Mouse (Mus musculus): ENCODE measurements around the gene Eif3k. TPM values are rescaled to one million over a fixed set of nuclear protein-coding genes. Genes with fewer than 3 reads are reported as not detected.

The Eif3k gene
- polyA plus RNA-seq, 1 experiment from 2014 or later: 316 TPM

DNA sequence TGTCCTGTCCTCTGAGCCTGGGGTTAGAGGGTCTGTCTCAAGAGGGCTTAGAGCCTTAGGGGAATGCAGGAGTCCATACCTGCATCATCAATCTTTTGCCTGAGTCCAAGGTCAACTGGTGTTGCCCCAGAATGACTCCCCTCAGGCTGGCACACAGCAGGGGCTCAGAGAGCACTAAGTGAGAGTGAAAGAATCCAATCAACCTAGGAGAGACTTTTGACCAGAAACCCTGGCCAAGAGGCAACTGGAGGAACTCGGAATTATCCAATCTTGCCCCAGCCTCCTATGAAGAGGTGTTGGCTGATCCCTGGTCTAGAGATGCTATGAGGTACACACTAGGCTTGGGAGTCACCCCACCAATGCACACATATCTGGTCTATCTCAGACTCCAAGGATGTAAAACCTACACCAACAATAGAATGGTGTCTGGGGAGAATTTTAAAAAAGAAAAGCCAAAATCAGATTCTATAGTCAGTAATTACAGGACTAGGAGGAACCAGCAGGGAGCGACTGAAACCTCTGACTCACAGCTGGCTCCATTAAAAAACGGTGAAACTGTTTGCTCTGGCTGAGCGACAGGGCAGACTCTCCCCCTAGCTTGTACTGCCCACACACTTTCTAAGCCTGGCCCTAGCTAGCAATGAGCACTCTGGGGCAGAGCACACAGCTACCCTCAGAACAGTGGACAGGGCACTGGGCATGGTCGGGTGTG lies 51.2 kb downstream of the Eif3k start:
- Histone ChIP-seq H3K4me2 (ENCODE audit: low read depth, low read length) (no peak overlapping the region), H3K4me1 (ENCODE audit: control insufficient read depth, insufficient read depth, low read length) (peaks cover 7% of the 10 kb centered on the region; the same call in 1 of the 2 replicates), H3K27me3 (ENCODE audit: control insufficient read depth, insufficient read depth, low read length) (no peaks in the 10 kb centered on the region), H3K4me3 (ENCODE audit: low read depth, low read length) (no peak overlapping the region), H3K36me3 (ENCODE audit: control insufficient read depth, insufficient read depth, low read length) (no peaks in the 10 kb centered on the region), H3K9me3 (ENCODE audit: control insufficient read depth, low read length) (no peaks in the 10 kb centered on the region), H3K27ac (ENCODE audit: low read depth, low read length) (no peak overlapping the region), H3K9ac (replicated peaks; ENCODE audit: low read depth, low read length) (no peak overlapping the region)
- ATAC-seq (ENCODE audit: low read depth): no peak
- 62% methylated on average over 5 of the region's 5 CpGs for WGBS

DNA sequence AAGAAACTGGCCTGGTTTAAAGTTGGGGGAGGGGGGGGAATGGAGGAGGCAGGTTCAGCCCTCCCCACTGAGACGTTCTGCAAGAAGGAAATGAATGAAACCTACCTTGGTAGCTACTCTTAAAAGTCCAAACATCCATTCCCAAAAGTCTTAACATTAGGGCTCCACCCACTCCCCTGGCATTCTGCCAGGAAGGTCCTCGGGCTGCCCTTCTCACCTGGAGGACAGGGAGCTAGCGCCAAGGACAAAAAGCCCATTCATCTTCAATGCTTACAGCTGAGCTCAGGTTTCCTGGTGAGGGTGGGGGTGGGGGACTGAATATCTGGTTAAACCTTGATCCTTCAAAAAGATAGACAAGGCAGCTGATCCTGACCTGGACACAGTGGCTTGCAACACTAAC lies 52.3 kb downstream of the Eif3k start:
- ATAC-seq (ENCODE audit: low read depth): no peak
- 66% methylated on average over 3 of the region's 3 CpGs for WGBS

DNA sequence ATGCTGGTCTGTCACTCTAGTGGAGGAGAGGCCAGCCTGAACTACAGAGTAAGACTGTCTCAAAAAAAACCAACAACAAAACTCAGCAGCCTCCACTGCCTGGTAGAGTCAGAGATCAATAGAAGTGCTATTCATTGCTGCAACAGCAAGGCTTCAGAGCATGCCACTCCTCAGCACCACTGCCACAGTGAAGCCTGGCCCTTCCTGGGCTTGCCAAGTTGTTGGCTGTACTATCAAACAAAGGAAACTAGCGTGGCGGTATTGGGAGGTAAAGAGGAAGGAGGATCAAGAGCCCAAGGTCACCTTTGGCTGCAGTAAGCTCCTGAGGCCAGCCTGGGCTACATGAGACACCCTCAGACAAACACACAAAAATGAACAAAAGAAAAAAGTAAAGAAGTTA lies 55.5 kb downstream of the Eif3k start:
- Histone ChIP-seq H3K4me1 (ENCODE audit: control insufficient read depth, insufficient read depth, low read length) (peaks cover 35% of the 10 kb centered on the region), H3K9me3 (ENCODE audit: control insufficient read depth, low read length) (no peaks in the 10 kb centered on the region), H3K9ac (replicated peaks; ENCODE audit: low read depth, low read length) (no peak overlapping the region), H3K27ac (ENCODE audit: low read depth, low read length) (no peak overlapping the region; the same call in 1 of the 2 replicates), H3K36me3 (ENCODE audit: control insufficient read depth, insufficient read depth, low read length) (no peaks in the 10 kb centered on the region), H3K27me3 (ENCODE audit: control insufficient read depth, insufficient read depth, low read length) (no peaks in the 10 kb centered on the region), H3K4me3 (ENCODE audit: low read depth, low read length) (no peak overlapping the region), H3K4me2 (ENCODE audit: low read depth, low read length) (no peak overlapping the region)
- no peak for ATAC-seq (ENCODE audit: low read depth)
- WGBS: 71% methylated on average over 2 of the region's 2 CpGs

More for the DNA sequence above, 52.3 kb downstream of the Eif3k start:
- H3K27ac ChIP-seq (ENCODE audit: low read depth, low read length): no peak overlapping the region
- H3K4me3 ChIP-seq (ENCODE audit: low read depth, low read length): no peak overlapping the region
- no peak overlapping the region for H3K9ac ChIP-seq (replicated peaks; ENCODE audit: low read depth, low read length)
- H3K4me1 ChIP-seq (ENCODE audit: control insufficient read depth, insufficient read depth, low read length): peaks cover 17% of the 10 kb centered on the region
- no peaks in the 10 kb centered on the region for H3K36me3 ChIP-seq (ENCODE audit: control insufficient read depth, insufficient read depth, low read length)
- no peaks in the 10 kb centered on the region for H3K27me3 ChIP-seq (ENCODE audit: control insufficient read depth, insufficient read depth, low read length)
- no peak overlapping the region for H3K4me2 ChIP-seq (ENCODE audit: low read depth, low read length)
- no peaks in the 10 kb centered on the region for H3K9me3 ChIP-seq (ENCODE audit: control insufficient read depth, low read length)

DNA sequence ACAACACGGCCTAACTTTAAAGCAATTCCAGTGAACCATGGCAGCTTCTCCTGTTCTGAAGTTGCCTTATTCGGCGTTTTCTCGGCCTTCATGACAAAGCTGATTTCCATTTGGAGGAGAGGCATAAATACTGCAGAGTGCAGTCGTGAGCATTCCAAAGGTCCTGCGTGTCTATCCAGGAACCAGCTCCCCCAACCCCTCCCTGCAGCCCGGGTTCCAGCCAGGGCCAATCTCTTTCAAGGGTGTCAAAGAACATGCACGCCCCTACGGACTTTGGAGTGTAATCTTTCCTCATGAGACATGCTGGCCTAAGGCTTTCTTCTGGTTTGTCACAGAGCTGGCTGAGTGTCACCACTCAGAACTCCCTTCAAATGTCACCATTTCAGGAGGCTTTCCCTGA lies 56.3 kb downstream of the Eif3k start:
- WGBS: 47% methylated on average over 9 of the region's 9 CpGs
- no peak overlapping the region for H3K9ac ChIP-seq (replicated peaks; ENCODE audit: low read depth, low read length)
- no peak overlapping the region for H3K4me3 ChIP-seq (ENCODE audit: low read depth, low read length)
- H3K36me3 ChIP-seq (ENCODE audit: control insufficient read depth, insufficient read depth, low read length): no peaks in the 10 kb centered on the region
- peaks cover 36% of the 10 kb centered on the region for H3K4me1 ChIP-seq (ENCODE audit: control insufficient read depth, insufficient read depth, low read length)
- no peaks in the 10 kb centered on the region for H3K27me3 ChIP-seq (ENCODE audit: control insufficient read depth, insufficient read depth, low read length)
- H3K4me2 ChIP-seq (ENCODE audit: low read depth, low read length): no peak overlapping the region
- H3K9me3 ChIP-seq (ENCODE audit: control insufficient read depth, low read length): no peaks in the 10 kb centered on the region
- no peak for ATAC-seq (ENCODE audit: low read depth)
- H3K27ac ChIP-seq (ENCODE audit: low read depth, low read length): 0 out of 2 replicates have a peak overlapping the region, but pooled peaks have one; percentile 22

DNA sequence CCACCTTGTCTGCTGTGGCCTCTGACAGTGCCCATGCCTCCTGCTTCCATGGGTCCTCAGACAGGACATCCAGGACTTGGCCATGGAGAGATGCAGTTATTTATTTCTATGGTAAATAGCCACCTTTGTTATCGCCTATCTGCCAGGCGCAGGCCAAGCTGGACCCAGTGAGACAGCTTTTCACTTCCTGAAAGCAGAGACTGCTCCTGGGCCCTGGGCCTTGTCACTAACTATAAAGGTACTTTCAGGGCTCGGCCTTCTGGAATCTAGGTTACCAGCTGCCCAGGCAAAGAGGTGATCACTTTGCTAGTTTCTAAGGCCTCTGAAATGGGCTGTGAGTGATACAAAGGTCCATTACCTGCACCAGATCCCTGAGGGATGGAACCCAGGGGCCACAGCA lies 56.9 kb downstream of the Eif3k start:
- H3K4me1 ChIP-seq (ENCODE audit: control insufficient read depth, insufficient read depth, low read length): peaks cover 39% of the 10 kb centered on the region
- H3K4me3 ChIP-seq (ENCODE audit: low read depth, low read length): no peak overlapping the region
- 83% methylated on average over 3 of the region's 3 CpGs for WGBS
- no peak for ATAC-seq (ENCODE audit: low read depth)
- H3K4me2 ChIP-seq (ENCODE audit: low read depth, low read length): no peak overlapping the region
- H3K9me3 ChIP-seq (ENCODE audit: control insufficient read depth, low read length): no peaks in the 10 kb centered on the region
- no peak overlapping the region for H3K9ac ChIP-seq (replicated peaks; ENCODE audit: low read depth, low read length)
- H3K36me3 ChIP-seq (ENCODE audit: control insufficient read depth, insufficient read depth, low read length): no peaks in the 10 kb centered on the region
- no peaks in the 10 kb centered on the region for H3K27me3 ChIP-seq (ENCODE audit: control insufficient read depth, insufficient read depth, low read length)
- no peak overlapping the region; the same call in 1 of the 2 replicates for H3K27ac ChIP-seq (ENCODE audit: low read depth, low read length)

DNA sequence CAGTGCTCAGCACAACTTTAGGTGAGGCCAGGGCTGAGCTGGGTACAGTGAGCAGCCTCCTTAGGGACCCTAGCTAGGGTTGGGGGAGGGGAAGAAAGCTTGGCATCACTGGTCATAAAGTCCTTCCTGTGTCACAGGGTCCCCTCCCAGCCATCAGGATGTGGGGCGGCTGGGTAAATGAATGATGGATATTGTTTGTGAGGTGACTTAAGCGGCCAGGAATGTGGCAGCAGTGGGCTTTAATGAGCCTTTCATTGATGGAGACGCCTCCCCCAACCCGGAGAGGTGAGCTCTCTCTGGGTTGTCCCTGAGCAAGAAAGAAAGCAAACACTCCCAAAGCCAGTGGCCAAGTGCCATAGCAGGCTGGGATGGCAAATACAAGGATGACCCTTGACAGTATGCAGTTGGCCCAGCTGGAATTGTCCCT lies 57.8 kb downstream of the Eif3k start:
- Histone ChIP-seq H3K36me3 (ENCODE audit: control insufficient read depth, insufficient read depth, low read length) (no peaks in the 10 kb centered on the region), H3K9me3 (ENCODE audit: control insufficient read depth, low read length) (no peaks in the 10 kb centered on the region), H3K27ac (ENCODE audit: low read depth, low read length) (peak overlapping the region; percentile 35; the same call in 1 of the 2 replicates), H3K4me1 (ENCODE audit: control insufficient read depth, insufficient read depth, low read length) (peaks cover 42% of the 10 kb centered on the region), H3K9ac (replicated peaks; ENCODE audit: low read depth, low read length) (no peak overlapping the region), H3K4me3 (ENCODE audit: low read depth, low read length) (no peak overlapping the region), H3K27me3 (ENCODE audit: control insufficient read depth, insufficient read depth, low read length) (no peaks in the 10 kb centered on the region), H3K4me2 (ENCODE audit: low read depth, low read length) (no peak overlapping the region)
- no peak for ATAC-seq (ENCODE audit: low read depth)
- 2% methylated on average over 4 of the region's 4 CpGs for WGBS

DNA sequence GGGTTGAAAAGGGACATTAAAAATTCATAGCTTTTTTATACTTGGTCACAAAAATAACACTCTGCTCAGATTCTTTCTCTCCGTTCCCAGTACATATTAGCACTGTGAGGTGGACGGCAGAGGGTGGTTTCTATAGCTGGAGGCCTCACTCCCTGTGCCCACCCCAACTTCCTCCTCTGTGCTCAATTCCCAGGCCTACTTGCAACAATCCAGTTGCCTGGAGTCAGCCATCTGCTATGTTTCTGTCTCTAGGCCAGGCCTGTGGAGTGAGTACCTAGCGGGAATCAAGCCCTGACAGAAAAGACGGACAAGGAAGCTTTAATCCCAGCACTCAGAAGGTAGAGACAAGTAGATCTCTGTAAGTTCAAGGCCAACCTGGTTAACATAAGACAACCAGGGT lies 59.1 kb downstream of the Eif3k start:
- H3K4me1 ChIP-seq (ENCODE audit: control insufficient read depth, insufficient read depth, low read length): peaks cover 42% of the 10 kb centered on the region
- H3K4me3 ChIP-seq (ENCODE audit: low read depth, low read length): no peak overlapping the region
- H3K27me3 ChIP-seq (ENCODE audit: control insufficient read depth, insufficient read depth, low read length): no peaks in the 10 kb centered on the region
- no peaks in the 10 kb centered on the region for H3K9me3 ChIP-seq (ENCODE audit: control insufficient read depth, low read length)
- WGBS: 53% methylated on average over 4 of the region's 4 CpGs
- H3K9ac ChIP-seq (replicated peaks; ENCODE audit: low read depth, low read length): no peak overlapping the region
- H3K36me3 ChIP-seq (ENCODE audit: control insufficient read depth, insufficient read depth, low read length): peaks cover 8% of the 10 kb centered on the region; the same call in 1 of the 2 replicates
- H3K4me2 ChIP-seq (ENCODE audit: low read depth, low read length): no peak overlapping the region
- H3K27ac ChIP-seq (ENCODE audit: low read depth, low read length): no peak overlapping the region
- no peak for ATAC-seq (ENCODE audit: low read depth)

DNA sequence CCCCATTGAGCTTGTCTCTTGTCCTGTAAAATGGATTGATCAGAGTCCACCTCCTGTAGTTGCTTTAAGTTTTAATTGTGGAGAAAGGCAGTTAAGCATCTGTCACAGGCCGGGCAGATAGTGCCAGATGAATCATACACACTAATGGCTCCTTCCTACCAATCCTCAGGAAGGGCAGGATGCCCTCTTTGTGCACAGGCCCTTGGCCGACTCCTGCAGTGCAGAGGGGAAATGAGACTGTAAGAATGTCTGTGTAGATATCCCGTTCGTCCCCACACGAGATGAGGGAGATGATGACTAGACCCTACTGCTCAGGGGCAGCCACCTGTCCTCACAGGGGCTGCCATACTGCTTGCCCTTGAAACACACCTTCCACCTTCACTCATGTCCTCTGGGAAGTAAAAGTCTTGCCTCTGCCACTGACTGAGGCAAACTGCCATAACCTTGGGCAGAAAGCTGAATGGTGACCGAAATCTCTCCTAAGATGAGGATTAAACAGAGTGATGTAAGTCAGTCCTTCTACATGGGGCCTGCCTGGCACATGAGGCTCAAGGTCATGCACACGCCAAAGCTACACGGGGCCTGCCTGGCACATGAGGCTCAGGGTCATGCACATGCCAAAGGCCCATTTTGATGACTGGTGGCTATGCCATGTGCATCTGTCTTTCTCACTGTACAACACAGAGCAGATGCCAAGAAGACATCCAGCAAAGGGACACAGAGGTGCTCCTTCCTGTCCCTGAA lies 59.8 kb downstream of the Eif3k start:
- Histone ChIP-seq H3K27ac (ENCODE audit: low read depth, low read length) (no peak overlapping the region), H3K36me3 (ENCODE audit: control insufficient read depth, insufficient read depth, low read length) (peaks cover 8% of the 10 kb centered on the region; the same call in 1 of the 2 replicates), H3K9ac (replicated peaks; ENCODE audit: low read depth, low read length) (no peak overlapping the region), H3K9me3 (ENCODE audit: control insufficient read depth, low read length) (no peaks in the 10 kb centered on the region), H3K4me1 (ENCODE audit: control insufficient read depth, insufficient read depth, low read length) (peaks cover 42% of the 10 kb centered on the region), H3K27me3 (ENCODE audit: control insufficient read depth, insufficient read depth, low read length) (no peaks in the 10 kb centered on the region), H3K4me3 (ENCODE audit: low read depth, low read length) (no peak overlapping the region), H3K4me2 (ENCODE audit: low read depth, low read length) (no peak overlapping the region)
- ATAC-seq (ENCODE audit: low read depth): no peak
- 79% methylated on average over 8 of the region's 8 CpGs for WGBS

All from neural tube, embryonic 14.5 days (tissue).